Mouse (Mus musculus) hindbrain, embryonic 15.5 days (tissue): ENCODE results near the gene Plod1. TPM values are rescaled to one million over a fixed set of nuclear protein-coding genes. Genes with fewer than 3 reads are reported as not detected.

Experiments
- ATAC-seq: fragments of 200-750 bp; cut with Nextera tagmentation; 2 replicates; pipeline ENCODE4 v1.8.0; 2017; ENCODE audit warnings: low read depth, moderate number of reproducible peaks, moderate TSS enrichment; ENCODE audit not compliant: low FRiP score
- H3K27ac ChIP-seq: fragments of 300-500 bp; sonication (generic); replicated peaks from 2 replicates; pipeline ENCODE4 v1.5.1; 2015; ENCODE audit warnings: mild to moderate bottlenecking, inconsistent platforms
- H3K27me3 ChIP-seq: fragments of 300-500 bp; sonication (generic); 2 replicates; pipeline ENCODE4 v1.6.1; 2015; ENCODE audit warnings: control low read depth, inconsistent platforms
- H3K36me3 ChIP-seq: fragments of 300-500 bp; sonication (generic); 2 replicates; pipeline ENCODE4 v1.6.1; 2015; ENCODE audit warnings: control low read depth, inconsistent platforms
- H3K4me1 ChIP-seq: fragments of 300-500 bp; sonication (generic); replicated peaks from 2 replicates; pipeline ENCODE4 v1.6.1; 2015; ENCODE audit warnings: control low read depth, inconsistent platforms
- H3K4me2 ChIP-seq: fragments of 300-500 bp; sonication (generic); 2 replicates; pipeline ENCODE4 v1.6.1; 2015; ENCODE audit warnings: moderate library complexity, mild to moderate bottlenecking, inconsistent platforms
- H3K4me3 ChIP-seq: fragments of 300-500 bp; sonication (generic); 2 replicates; pipeline ENCODE4 v1.5.1; 2015; ENCODE audit warnings: mild to moderate bottlenecking, inconsistent platforms
- H3K9ac ChIP-seq: fragments of 300-500 bp; sonication (generic); 2 replicates; pipeline ENCODE4 v1.6.1; 2015; ENCODE audit warnings: inconsistent platforms
- H3K9me3 ChIP-seq: fragments of 300-500 bp; sonication (generic); 2 replicates; pipeline ENCODE4 v1.6.1; 2016; ENCODE audit warnings: control low read depth, inconsistent platforms
- WGBS: fragments of 180-500 bp; shearing (Covaris S2); methylation state at CpG from one replicate; pipeline ENCODE4 v1.1.7; 2015; 5-methylcytosine and 5-hydroxymethylcytosine counted together
- polyA plus RNA-seq: library from polyadenylated mRNA; unstranded; fragments of >200 nt; fragmentation: Nextera tagmentation; extraction: Ambion mirVana; gene quantifications from 2 replicates; pipeline ENCODE4 v1.2.1, GENCODE M21; 2015

The Plod1 gene
- polyA plus RNA-seq, 1 experiment from 2014 or later, result 25.9 TPM

- WGBS, result 40% methylated on average over 3 of the region's 3 CpGs
- Histone ChIP-seq H3K4me1 (peaks cover 29% of the 10 kb centered on the region), H3K27ac (no peak overlapping the region), H3K4me2 (peak overlapping the region; percentile 95), H3K27me3 (peaks cover 3% of the 10 kb centered on the region; the same call in 1 of the 2 replicates), H3K4me3 (peak overlapping the region; percentile 68), H3K9me3 (no peaks in the 10 kb centered on the region), H3K36me3 (no peaks in the 10 kb centered on the region), H3K9ac (peak overlapping the region; percentile 62)
- no peak for ATAC-seq
Observed at GRCm38 (mm10) chr4:147937021-147937420, 454 bp upstream of the Plod1 start.

GRCm38 (mm10) chr4:147935904-147936303, 663 bp downstream of the Plod1 start:
- ATAC-seq, result no peak
- Histone ChIP-seq H3K27ac (no peak overlapping the region), H3K4me1 (peaks cover 22% of the 10 kb centered on the region), H3K4me2 (peak overlapping the region; percentile 95), H3K27me3 (peaks cover 3% of the 10 kb centered on the region; the same call in 1 of the 2 replicates), H3K4me3 (peak overlapping the region; percentile 68), H3K36me3 (no peaks in the 10 kb centered on the region), H3K9me3 (no peaks in the 10 kb centered on the region), H3K9ac (peak overlapping the region; percentile 62; the same call in 1 of the 2 replicates)
- 24% methylated on average over 9 of the region's 9 CpGs for WGBS

- no peaks in the 10 kb centered on the region for H3K36me3 ChIP-seq
- H3K9ac ChIP-seq, result no peak overlapping the region
- H3K27ac ChIP-seq, result no peak overlapping the region
- ATAC-seq, result no peak
- H3K9me3 ChIP-seq, result no peaks in the 10 kb centered on the region
- no peak overlapping the region for H3K4me3 ChIP-seq
- no peak overlapping the region for H3K4me2 ChIP-seq
- H3K4me1 ChIP-seq, result peaks cover 15% of the 10 kb centered on the region
- H3K27me3 ChIP-seq, result peaks cover 3% of the 10 kb centered on the region; the same call in 1 of the 2 replicates
- 83% methylated on average over 4 of the region's 4 CpGs for WGBS
Observed at GRCm38 (mm10) chr4:147934611-147935010, 2.0 kb downstream of the Plod1 start.

GRCm38 (mm10) chr4:147934134-147934533, 2.4 kb downstream of the Plod1 start:
- no peak overlapping the region for H3K4me3 ChIP-seq
- no peak overlapping the region for H3K9ac ChIP-seq
- peaks cover 3% of the 10 kb centered on the region; the same call in 1 of the 2 replicates for H3K27me3 ChIP-seq
- no peak for ATAC-seq
- H3K9me3 ChIP-seq, result no peaks in the 10 kb centered on the region
- H3K27ac ChIP-seq, result no peak overlapping the region
- 61% methylated on average over 3 of the region's 3 CpGs for WGBS
- no peaks in the 10 kb centered on the region for H3K36me3 ChIP-seq
- no peak overlapping the region for H3K4me2 ChIP-seq
- peaks cover 15% of the 10 kb centered on the region for H3K4me1 ChIP-seq

GRCm38 (mm10) chr4:147930946-147931345, 5.6 kb downstream of the Plod1 start:
- H3K4me2 ChIP-seq, result no peak overlapping the region
- peaks cover 4% of the 10 kb centered on the region; the same call in 1 of the 2 replicates for H3K4me1 ChIP-seq
- H3K27ac ChIP-seq, result no peak overlapping the region
- 94% methylated on average over 14 of the region's 14 CpGs for WGBS
- H3K9ac ChIP-seq, result no peak overlapping the region
- no peak for ATAC-seq
- no peak overlapping the region for H3K4me3 ChIP-seq
- H3K9me3 ChIP-seq, result no peaks in the 10 kb centered on the region
- no peaks in the 10 kb centered on the region for H3K36me3 ChIP-seq
- no peaks in the 10 kb centered on the region for H3K27me3 ChIP-seq

GRCm38 (mm10) chr4:147928540-147928939, 8.0 kb downstream of the Plod1 start:
- Histone ChIP-seq H3K36me3 (no peaks in the 10 kb centered on the region), H3K9me3 (no peaks in the 10 kb centered on the region), H3K4me1 (0 out of 2 replicates have a peak, but pooled peaks cover 3% of the 10 kb centered on the region), H3K4me2 (no peak overlapping the region), H3K27ac (no peak overlapping the region), H3K27me3 (no peaks in the 10 kb centered on the region), H3K4me3 (no peak overlapping the region), H3K9ac (no peak overlapping the region)
- ATAC-seq, result no peak
- 68% methylated on average over 7 of the region's 7 CpGs for WGBS

GRCm38 (mm10) chr4:147928136-147928535, 8.4 kb downstream of the Plod1 start:
- H3K4me2 ChIP-seq, result no peak overlapping the region
- H3K27me3 ChIP-seq, result no peaks in the 10 kb centered on the region
- H3K4me3 ChIP-seq, result no peak overlapping the region
- no peak for ATAC-seq
- H3K9ac ChIP-seq, result no peak overlapping the region
- no peaks in the 10 kb centered on the region for H3K9me3 ChIP-seq
- H3K4me1 ChIP-seq, result no peaks in the 10 kb centered on the region
- 14% methylated on average over 8 of the region's 9 CpGs for WGBS
- H3K36me3 ChIP-seq, result no peaks in the 10 kb centered on the region
- no peak overlapping the region for H3K27ac ChIP-seq

- Histone ChIP-seq H3K9ac (no peak overlapping the region), H3K27me3 (no peaks in the 10 kb centered on the region), H3K4me1 (no peaks in the 10 kb centered on the region), H3K4me3 (no peak overlapping the region), H3K4me2 (no peak overlapping the region), H3K27ac (no peak overlapping the region), H3K9me3 (no peaks in the 10 kb centered on the region), H3K36me3 (no peaks in the 10 kb centered on the region)
- no peak for ATAC-seq
- 49% methylated on average over 8 of the region's 8 CpGs for WGBS
Observed at GRCm38 (mm10) chr4:147927705-147928104, 8.9 kb downstream of the Plod1 start.

GRCm38 (mm10) chr4:147922341-147922740, 14.2 kb downstream of the Plod1 start:
- H3K4me2 ChIP-seq, result no peak overlapping the region
- no peaks in the 10 kb centered on the region for H3K27me3 ChIP-seq
- H3K9ac ChIP-seq, result no peak overlapping the region
- H3K27ac ChIP-seq, result no peak overlapping the region
- no peak for ATAC-seq
- no peak overlapping the region for H3K4me3 ChIP-seq
- no peaks in the 10 kb centered on the region for H3K9me3 ChIP-seq
- no peaks in the 10 kb centered on the region for H3K36me3 ChIP-seq
- WGBS, result 74% methylated on average over 11 of the region's 11 CpGs
- no peaks in the 10 kb centered on the region for H3K4me1 ChIP-seq

GRCm38 (mm10) chr4:147920973-147921372, 15.6 kb downstream of the Plod1 start:
- H3K27me3 ChIP-seq, result no peaks in the 10 kb centered on the region
- H3K4me3 ChIP-seq, result no peak overlapping the region
- WGBS, result 36% methylated on average over 10 of the region's 10 CpGs
- no peaks in the 10 kb centered on the region for H3K9me3 ChIP-seq
- no peak overlapping the region for H3K4me2 ChIP-seq
- no peak overlapping the region for H3K27ac ChIP-seq
- no peak for ATAC-seq
- H3K4me1 ChIP-seq, result no peaks in the 10 kb centered on the region
- H3K9ac ChIP-seq, result no peak overlapping the region
- no peaks in the 10 kb centered on the region for H3K36me3 ChIP-seq

GRCm38 (mm10) chr4:147918459-147919121, 18.0 kb downstream of the Plod1 start:
- H3K27ac ChIP-seq, result no peak overlapping the region
- H3K4me2 ChIP-seq, result no peak overlapping the region
- H3K9ac ChIP-seq, result no peak overlapping the region
- no peak for ATAC-seq
- H3K9me3 ChIP-seq, result no peaks in the 10 kb centered on the region
- H3K4me1 ChIP-seq, result no peaks in the 10 kb centered on the region
- H3K27me3 ChIP-seq, result no peaks in the 10 kb centered on the region
- H3K36me3 ChIP-seq, result no peaks in the 10 kb centered on the region
- 57% methylated on average over 7 of the region's 7 CpGs for WGBS
- H3K4me3 ChIP-seq, result no peak overlapping the region

GRCm38 (mm10) chr4:147909486-147909885, 27.1 kb downstream of the Plod1 start:
- H3K36me3 ChIP-seq, result no peaks in the 10 kb centered on the region
- no peak overlapping the region for H3K4me3 ChIP-seq
- WGBS, result 93% methylated on average over 5 of the region's 5 CpGs
- no peak overlapping the region for H3K9ac ChIP-seq
- H3K9me3 ChIP-seq, result no peaks in the 10 kb centered on the region
- no peak overlapping the region for H3K27ac ChIP-seq
- ATAC-seq, result no peak
- no peak overlapping the region for H3K4me2 ChIP-seq
- H3K27me3 ChIP-seq, result no peaks in the 10 kb centered on the region
- peaks cover 5% of the 10 kb centered on the region for H3K4me1 ChIP-seq

GRCm38 (mm10) chr4:147906230-147906629, 30.3 kb downstream of the Plod1 start:
- ATAC-seq, result no peak
- H3K27ac ChIP-seq, result no peak overlapping the region
- no peaks in the 10 kb centered on the region for H3K9me3 ChIP-seq
- no peak overlapping the region for H3K4me3 ChIP-seq
- 78% methylated on average over 5 of the region's 5 CpGs for WGBS
- no peaks in the 10 kb centered on the region for H3K27me3 ChIP-seq
- H3K4me2 ChIP-seq, result no peak overlapping the region
- peaks cover 10% of the 10 kb centered on the region for H3K36me3 ChIP-seq
- H3K9ac ChIP-seq, result no peak overlapping the region
- H3K4me1 ChIP-seq, result peaks cover 19% of the 10 kb centered on the region
